ENCODE assay signal across 19 mouse cellular contexts in the genomic region with DNA sequence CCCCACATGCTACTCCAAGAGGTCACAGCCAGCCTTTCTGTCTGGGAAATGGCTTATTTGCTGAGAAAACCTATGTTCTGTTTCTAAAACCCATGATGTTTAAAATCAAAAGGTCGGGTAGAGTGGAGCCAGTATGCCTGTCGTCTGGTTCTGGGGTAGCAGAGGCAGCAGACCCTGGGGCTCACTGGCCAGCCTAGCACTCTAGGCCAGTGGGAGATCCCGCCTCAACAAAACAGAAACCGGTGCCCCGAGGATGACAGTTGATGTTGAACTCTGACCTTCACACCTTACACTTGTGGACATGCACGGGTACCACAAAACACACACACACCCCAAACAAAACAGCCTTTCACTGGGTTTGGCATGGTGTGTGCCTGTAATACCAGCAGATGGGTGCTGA. TPM values are rescaled to one million over a fixed set of nuclear protein-coding genes. Genes with fewer than 3 reads are reported as not detected.
DNase-seq lines count a peak whose midpoint lies in the region; ATAC-seq lines count a peak whose summit lies in the region.
"Had no signal": no experiment of that assay in that cellular context is flagged by ENCODE, and none has a peak within 500 bp of the region (broad histone marks: within the 10 kb centered on the region; RNA-seq: fewer than 3 reads in every experiment).

No protein-coding gene starts in this region.

- peak; percentile 68 for DNase-seq in midbrain, embryonic 11.5 days (ENCODE audit: low spot score, missing footprints)
- DNase-seq: adrenal gland, adult 2 months; adrenal gland, adult 8-10 months; adrenal gland, postnatal 10 days; adrenal gland, postnatal 14 days; adrenal gland, postnatal 25 days; adrenal gland, postnatal 36 days; B cell, adult 2 months; cerebellum, adult 11 months; cerebellum, adult 11-12 months; cerebellum, adult 18-20 months; cerebellum, adult 2 months had no signal

- H3K27ac ChIP-seq in midbrain, embryonic 11.5 days (ENCODE audit: low read depth, low read length) = no peak overlapping the region
- no peak overlapping the region for H3K27ac ChIP-seq in midbrain, embryonic 13.5 days

- ATAC-seq in midbrain, embryonic 11.5 days (ENCODE audit: low FRiP score) = no peak
- no peak for ATAC-seq in midbrain, embryonic 13.5 days
- ATAC-seq: activated CD4-positive, CD25-positive, alpha-beta regulatory T cell, adult 4 months; CD4-positive, CD25-positive, alpha-beta regulatory T cell, adult 4 months; Patski had no signal

- peaks cover 9% of the 10 kb centered on the region for H3K4me1 ChIP-seq in midbrain, embryonic 11.5 days (ENCODE audit: control insufficient read depth, insufficient read depth, low read length)
- H3K4me1 ChIP-seq in midbrain, embryonic 13.5 days (replicated peaks) = peaks cover 18% of the 10 kb centered on the region

- H3K4me2 ChIP-seq in midbrain, embryonic 11.5 days = no peak overlapping the region
- H3K4me2 ChIP-seq in midbrain, embryonic 13.5 days (replicated peaks) = no peak overlapping the region

- no peak overlapping the region for H3K4me3 ChIP-seq in midbrain, embryonic 11.5 days (ENCODE audit: low read depth, low read length)
- no peak overlapping the region for H3K4me3 ChIP-seq in midbrain, embryonic 13.5 days (replicated peaks)

- peaks cover 7% of the 10 kb centered on the region; the same call in 1 of the 2 replicates for H3K36me3 ChIP-seq in midbrain, embryonic 11.5 days (ENCODE audit: control insufficient read depth, insufficient read depth, low read length)
- H3K36me3 ChIP-seq in midbrain, embryonic 13.5 days = peaks cover 33% of the 10 kb centered on the region

- WGBS in midbrain, embryonic 11.5 days = 86% methylated on average over 6 of the region's 6 CpGs
- 77% methylated on average over 6 of the region's 6 CpGs for WGBS in midbrain, embryonic 13.5 days

- H3K9me3 ChIP-seq in midbrain, embryonic 11.5 days (ENCODE audit: control insufficient read depth, low read length) = no peaks in the 10 kb centered on the region
- H3K9me3 ChIP-seq in midbrain, embryonic 13.5 days = no peaks in the 10 kb centered on the region
- H3K9me3 ChIP-seq: G1E had no signal

- no peak overlapping the region for H3K9ac ChIP-seq in midbrain, embryonic 11.5 days (ENCODE audit: low read length)
- no peak overlapping the region for H3K9ac ChIP-seq in midbrain, embryonic 13.5 days (replicated peaks)

- no peaks in the 10 kb centered on the region for H3K27me3 ChIP-seq in midbrain, embryonic 11.5 days (ENCODE audit: control insufficient read depth, insufficient read depth, low read length)
- H3K27me3 ChIP-seq in midbrain, embryonic 13.5 days = no peaks in the 10 kb centered on the region
- H3K27me3 ChIP-seq: CH12.LX, Patski had no signal

RNA-seq across cellular contexts. Expression of a gene that starts 1.7 kb away (rescaled TPM):
- not detected in 2 replicates for polyA plus RNA-seq in midbrain, embryonic 11.5 days (2014; fragmentation: Nextera tagmentation; extraction: Ambion mirVana)
- 0.13 and 0.14 TPM in 2 replicates for polyA plus RNA-seq in midbrain, embryonic 13.5 days (2015; fragmentation: Nextera tagmentation; extraction: Ambion mirVana)
- polyA plus RNA-seq: C2C12 had no signal

RNA-seq across cellular contexts. Expression of a gene that starts 35.0 kb away (rescaled TPM):
- polyA plus RNA-seq in midbrain, embryonic 11.5 days (2014; fragmentation: Nextera tagmentation; extraction: Ambion mirVana) = 13.1 TPM in 2 replicates
- polyA plus RNA-seq in midbrain, embryonic 13.5 days (2015; fragmentation: Nextera tagmentation; extraction: Ambion mirVana) = 42.8 and 44.8 TPM in 2 replicates

RNA-seq across cellular contexts. Expression of a gene that starts 55.8 kb away (rescaled TPM):
- polyA plus RNA-seq in midbrain, embryonic 11.5 days (2014; fragmentation: Nextera tagmentation; extraction: Ambion mirVana) = 123 and 130 TPM in 2 replicates
- 133 and 137 TPM in 2 replicates for polyA plus RNA-seq in midbrain, embryonic 13.5 days (2015; fragmentation: Nextera tagmentation; extraction: Ambion mirVana)
